Mouse (Mus musculus) midbrain, embryonic 12.5 days (tissue): ENCODE results near the gene Slc1a5. TPM values are rescaled to one million over a fixed set of nuclear protein-coding genes. Genes with fewer than 3 reads are reported as not detected.

Source experiments
- ATAC-seq: fragments of 200-750 bp; cut with Nextera tagmentation; 2 replicates; pipeline ENCODE4 v1.8.0; 2017; ENCODE audit warnings: low read depth, moderate TSS enrichment, moderate library complexity; ENCODE audit not compliant: low FRiP score
- H3K27ac ChIP-seq: fragments of 300-500 bp; sonication (generic); replicated peaks from 2 replicates; pipeline ENCODE4 v1.5.1; 2016; ENCODE audit warnings: mild to moderate bottlenecking
- H3K27me3 ChIP-seq: fragments of 300-500 bp; sonication (generic); 2 replicates; pipeline ENCODE4 v1.6.1; 2016; ENCODE audit warnings: mild to moderate bottlenecking
- H3K36me3 ChIP-seq: fragments of 300-500 bp; sonication (generic); 2 replicates; pipeline ENCODE4 v1.6.1; 2016
- H3K4me1 ChIP-seq: fragments of 300-500 bp; sonication (generic); 2 replicates; pipeline ENCODE4 v1.6.1; 2016
- H3K4me2 ChIP-seq: fragments of 300-500 bp; sonication (generic); replicated peaks from 2 replicates; pipeline ENCODE4 v1.6.1; 2016; ENCODE audit warnings: mild to moderate bottlenecking, moderate library complexity
- H3K4me3 ChIP-seq: fragments of 300-500 bp; sonication (generic); 2 replicates; pipeline ENCODE4 v1.5.1; 2016; ENCODE audit warnings: mild to moderate bottlenecking
- H3K9ac ChIP-seq: fragments of 300-500 bp; sonication (generic); replicated peaks from 2 replicates; pipeline ENCODE4 v1.6.1; 2016; ENCODE audit warnings: mild to moderate bottlenecking, moderate library complexity
- H3K9me3 ChIP-seq: fragments of 300-500 bp; sonication (generic); 2 replicates; pipeline ENCODE4 v1.6.1; 2016; ENCODE audit warnings: mild to moderate bottlenecking
- WGBS: fragments of 180-500 bp; shearing (Covaris S2); methylation state at CpG from one replicate; pipeline ENCODE4 v1.1.7; 2016; 5-methylcytosine and 5-hydroxymethylcytosine counted together
- polyA plus RNA-seq: library from polyadenylated mRNA; unstranded; fragments of >200 nt; fragmentation: Nextera tagmentation; extraction: Ambion mirVana; gene quantifications from 2 replicates; pipeline ENCODE4 v1.2.1, GENCODE M21; 2016

Slc1a5 gene
- polyA plus RNA-seq, 1 experiment from 2014 or later = 33.3 TPM

DNA sequence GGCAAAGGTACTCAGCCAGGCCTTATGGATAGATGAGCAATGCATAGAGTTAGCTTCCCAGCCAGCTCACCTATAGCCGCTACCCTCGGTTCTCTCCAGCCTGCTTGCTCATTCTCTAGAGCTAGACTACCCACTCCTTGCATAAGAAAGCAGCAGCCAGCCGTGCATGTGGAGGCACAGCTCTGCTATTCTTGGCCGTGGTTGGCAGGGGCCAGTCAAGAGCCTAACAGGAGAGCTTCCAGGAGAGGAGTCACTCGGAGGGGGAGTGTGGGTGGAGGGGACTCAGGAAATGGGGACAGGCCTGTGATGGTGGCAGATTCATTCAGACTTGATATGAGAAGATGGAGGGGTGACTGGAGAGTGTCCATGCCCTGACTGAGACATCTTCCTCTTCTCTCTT lies 42.6 kb downstream of the Slc1a5 start:
- peaks cover 35% of the 10 kb centered on the region for H3K4me1 ChIP-seq
- WGBS = 79% methylated on average over 5 of the region's 5 CpGs

DNA sequence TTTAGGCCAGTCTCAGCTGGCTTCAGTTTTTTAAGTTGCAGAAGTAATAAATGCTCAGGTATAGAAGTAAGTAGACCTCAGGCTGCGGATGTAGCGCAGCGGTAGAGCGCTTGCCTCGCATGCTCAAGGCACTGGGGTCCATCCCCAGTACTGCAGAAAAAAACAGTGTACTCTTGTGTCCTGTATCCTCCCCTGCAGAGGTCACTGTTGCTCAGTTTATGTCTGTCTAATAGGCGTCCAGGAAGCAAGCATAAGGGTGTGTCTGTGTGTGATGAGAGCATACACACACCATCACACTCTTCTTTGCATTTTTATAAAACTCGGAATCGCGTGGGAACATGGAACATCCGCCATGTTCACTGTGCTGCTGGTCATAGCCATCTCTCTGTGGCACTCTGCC lies 44.6 kb downstream of the Slc1a5 start:
- ATAC-seq = no peak
- Histone ChIP-seq H3K4me2 (no peak overlapping the region), H3K27ac (no peak overlapping the region), H3K36me3 (peaks cover 81% of the 10 kb centered on the region), H3K4me1 (peaks cover 16% of the 10 kb centered on the region), H3K9ac (no peak overlapping the region), H3K4me3 (no peak overlapping the region), H3K9me3 (no peaks in the 10 kb centered on the region), H3K27me3 (no peaks in the 10 kb centered on the region)
- WGBS = 87% methylated on average over 10 of the region's 10 CpGs

More for the DNA sequence above, 42.6 kb downstream of the Slc1a5 start:
- H3K36me3 ChIP-seq = peaks cover 60% of the 10 kb centered on the region
- no peak for ATAC-seq
- H3K27me3 ChIP-seq = no peaks in the 10 kb centered on the region
- no peak overlapping the region for H3K9ac ChIP-seq
- no peak overlapping the region for H3K4me2 ChIP-seq
- no peak overlapping the region for H3K27ac ChIP-seq
- H3K4me3 ChIP-seq = no peak overlapping the region
- H3K9me3 ChIP-seq = no peaks in the 10 kb centered on the region

DNA sequence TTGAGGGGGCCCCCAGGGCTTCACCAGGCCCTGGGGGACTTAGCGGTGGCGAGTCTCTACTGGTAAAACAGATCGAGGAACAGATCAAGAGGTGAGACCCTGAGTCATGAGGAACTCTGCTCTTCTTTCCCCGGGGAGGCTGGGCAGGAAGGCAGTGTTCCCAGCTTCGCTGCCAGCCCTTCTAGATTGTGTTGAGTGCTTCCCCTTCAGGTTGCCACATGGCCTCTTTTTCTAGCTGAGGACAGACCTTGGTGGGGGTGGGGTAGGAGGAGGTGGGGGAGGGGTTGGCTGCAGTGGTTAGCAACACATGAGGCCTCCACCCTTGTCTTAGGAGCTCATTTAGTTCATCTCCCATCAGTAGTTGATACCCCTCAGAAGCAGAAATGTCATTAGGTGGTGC lies 45.4 kb downstream of the Slc1a5 start:
- 86% methylated on average over 5 of the region's 5 CpGs for WGBS
- Histone ChIP-seq H3K27me3 (no peaks in the 10 kb centered on the region), H3K4me2 (no peak overlapping the region), H3K4me3 (no peak overlapping the region), H3K36me3 (peaks cover 89% of the 10 kb centered on the region), H3K27ac (no peak overlapping the region), H3K4me1 (peaks cover 9% of the 10 kb centered on the region; the same call in 1 of the 2 replicates), H3K9ac (no peak overlapping the region), H3K9me3 (no peaks in the 10 kb centered on the region)
- no peak for ATAC-seq

DNA sequence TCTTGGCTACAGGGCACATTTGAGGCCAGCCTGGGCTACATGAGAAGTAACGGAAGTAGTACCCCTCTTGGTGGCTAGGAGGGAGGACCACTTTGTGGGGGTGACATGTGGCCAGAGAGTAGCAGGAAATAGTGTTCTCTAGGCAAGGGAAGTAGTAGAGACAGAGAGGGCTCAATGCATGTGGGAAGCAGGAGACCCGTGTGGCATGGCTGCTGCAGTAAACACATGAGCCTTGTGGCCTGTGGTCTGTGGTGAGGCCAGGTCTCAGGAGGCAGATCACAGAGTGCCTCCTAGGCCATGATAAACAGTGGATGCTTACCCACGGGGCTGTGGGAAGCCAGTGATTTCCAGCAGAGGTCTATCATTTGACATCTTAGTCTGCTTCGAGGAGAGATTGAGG lies 46.1 kb downstream of the Slc1a5 start:
- Histone ChIP-seq H3K27ac (no peak overlapping the region), H3K27me3 (no peaks in the 10 kb centered on the region), H3K9ac (no peak overlapping the region), H3K4me1 (0 out of 2 replicates have a peak, but pooled peaks cover 4% of the 10 kb centered on the region), H3K36me3 (peaks cover 94% of the 10 kb centered on the region), H3K9me3 (no peaks in the 10 kb centered on the region), H3K4me3 (no peak overlapping the region), H3K4me2 (no peak overlapping the region)
- no peak for ATAC-seq
- 85% methylated on average over 4 of the region's 4 CpGs for WGBS

DNA sequence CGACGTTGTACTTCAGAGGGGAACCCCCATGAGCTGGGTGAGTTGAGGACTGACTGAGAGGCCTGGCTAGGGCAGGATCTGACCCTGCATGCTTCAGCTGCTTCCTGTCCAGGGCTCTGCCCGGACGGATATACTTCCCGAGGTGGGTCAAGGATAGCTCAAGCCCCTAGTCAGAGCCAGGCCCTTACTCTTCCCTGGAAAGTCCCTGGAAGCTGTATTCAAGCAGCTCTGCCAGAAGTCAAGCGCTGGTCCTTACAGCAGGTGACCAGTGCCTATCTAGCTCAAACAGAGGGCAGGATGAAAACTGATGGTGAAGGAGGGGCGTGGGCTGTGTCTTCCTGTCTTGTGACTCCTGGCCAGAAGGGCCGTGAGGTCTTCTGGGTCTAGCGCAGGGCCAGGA lies 49.3 kb downstream of the Slc1a5 start:
- H3K4me3 ChIP-seq = no peak overlapping the region
- no peak overlapping the region for H3K4me2 ChIP-seq
- no peak for ATAC-seq
- H3K27me3 ChIP-seq = no peaks in the 10 kb centered on the region
- H3K27ac ChIP-seq = no peak overlapping the region
- H3K36me3 ChIP-seq = peaks cover 98% of the 10 kb centered on the region
- no peaks in the 10 kb centered on the region for H3K4me1 ChIP-seq
- 89% methylated on average over 9 of the region's 9 CpGs for WGBS
- H3K9me3 ChIP-seq = no peaks in the 10 kb centered on the region
- no peak overlapping the region for H3K9ac ChIP-seq

DNA sequence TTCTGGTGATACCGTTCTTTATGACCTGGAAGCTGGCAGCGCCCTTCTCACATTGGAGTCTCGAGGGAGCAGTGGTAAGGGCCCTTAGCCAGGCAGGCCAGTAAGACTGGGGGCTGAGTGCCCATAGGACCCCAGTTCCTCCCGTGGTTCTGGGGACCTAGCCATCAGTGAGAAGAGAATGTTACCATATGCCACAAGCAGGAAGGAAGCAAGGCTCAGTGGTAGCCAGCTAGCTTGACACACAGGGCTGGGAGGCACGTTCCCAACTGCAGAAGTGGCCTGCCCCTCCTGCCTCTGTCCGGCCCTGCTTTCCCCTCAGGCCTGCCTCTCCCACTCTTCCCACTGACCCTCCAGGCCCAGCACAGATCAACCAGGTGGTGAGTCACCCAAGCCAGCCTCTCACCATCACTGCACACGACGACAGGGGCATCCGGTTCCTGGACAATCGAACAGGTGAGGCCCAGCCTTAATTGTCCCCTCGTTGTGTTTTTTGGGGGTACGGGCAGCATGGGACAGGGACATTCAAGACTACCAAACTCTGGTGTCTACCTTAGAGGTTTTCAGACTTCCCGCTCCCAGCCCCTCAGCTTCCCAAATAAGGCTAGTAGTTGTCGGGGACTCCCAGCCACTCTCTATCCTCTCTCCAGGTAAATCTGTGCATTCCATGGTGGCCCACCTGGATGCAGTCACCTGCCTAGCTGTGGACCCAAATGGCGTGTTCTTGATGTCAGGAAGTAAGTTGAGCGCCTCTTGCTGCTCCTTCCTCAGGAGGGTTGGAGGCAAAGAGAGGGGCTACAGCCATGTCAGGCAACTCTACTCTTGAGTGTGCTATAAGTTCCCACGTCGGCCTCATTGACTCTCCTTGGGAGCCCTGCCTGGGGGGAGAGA lies 57.0 kb downstream of the Slc1a5 start:
- Histone ChIP-seq H3K36me3 (peaks cover 75% of the 10 kb centered on the region), H3K9ac (no peak overlapping the region), H3K27me3 (no peaks in the 10 kb centered on the region), H3K9me3 (no peaks in the 10 kb centered on the region), H3K4me2 (no peak overlapping the region), H3K4me3 (no peak overlapping the region), H3K27ac (no peak overlapping the region), H3K4me1 (peaks cover 6% of the 10 kb centered on the region)
- 93% methylated on average over 18 of the region's 18 CpGs for WGBS
- ATAC-seq = no peak

DNA sequence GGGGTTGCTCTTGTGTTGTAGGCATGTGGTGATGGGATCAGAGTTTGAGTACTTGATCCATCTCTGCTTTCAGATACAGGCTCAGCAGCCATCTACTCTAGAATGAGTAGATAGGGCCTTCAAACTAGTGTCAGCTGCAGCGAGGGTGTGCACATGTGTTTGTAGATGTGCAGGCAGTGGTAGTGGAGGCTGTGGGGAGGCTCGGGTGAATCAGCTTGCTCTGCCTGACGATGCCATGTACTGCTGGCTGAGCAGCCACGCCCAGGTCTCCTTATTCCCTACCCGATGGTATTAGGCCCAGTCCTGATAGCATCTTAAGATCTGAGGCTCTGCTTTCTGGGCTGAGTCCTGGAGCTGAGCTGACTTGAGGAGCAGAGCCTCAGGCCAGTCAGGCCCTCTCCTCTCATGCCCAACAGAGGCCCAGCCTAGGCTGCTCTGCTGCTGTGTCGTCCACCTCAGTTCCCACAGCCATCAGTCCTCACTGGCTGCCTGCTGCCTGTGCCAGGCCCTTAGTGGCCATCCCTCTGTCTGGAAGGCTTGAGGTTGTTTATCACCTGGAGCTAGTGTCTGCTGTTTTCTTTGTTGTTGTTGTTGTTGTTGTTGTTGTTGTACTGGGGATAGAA lies 57.8 kb downstream of the Slc1a5 start:
- Histone ChIP-seq H3K4me2 (no peak overlapping the region), H3K9ac (no peak overlapping the region), H3K27ac (no peak overlapping the region), H3K4me1 (peaks cover 14% of the 10 kb centered on the region), H3K4me3 (no peak overlapping the region), H3K36me3 (peaks cover 68% of the 10 kb centered on the region), H3K9me3 (no peaks in the 10 kb centered on the region), H3K27me3 (no peaks in the 10 kb centered on the region)
- 85% methylated on average over 6 of the region's 6 CpGs for WGBS
- ATAC-seq = no peak

DNA sequence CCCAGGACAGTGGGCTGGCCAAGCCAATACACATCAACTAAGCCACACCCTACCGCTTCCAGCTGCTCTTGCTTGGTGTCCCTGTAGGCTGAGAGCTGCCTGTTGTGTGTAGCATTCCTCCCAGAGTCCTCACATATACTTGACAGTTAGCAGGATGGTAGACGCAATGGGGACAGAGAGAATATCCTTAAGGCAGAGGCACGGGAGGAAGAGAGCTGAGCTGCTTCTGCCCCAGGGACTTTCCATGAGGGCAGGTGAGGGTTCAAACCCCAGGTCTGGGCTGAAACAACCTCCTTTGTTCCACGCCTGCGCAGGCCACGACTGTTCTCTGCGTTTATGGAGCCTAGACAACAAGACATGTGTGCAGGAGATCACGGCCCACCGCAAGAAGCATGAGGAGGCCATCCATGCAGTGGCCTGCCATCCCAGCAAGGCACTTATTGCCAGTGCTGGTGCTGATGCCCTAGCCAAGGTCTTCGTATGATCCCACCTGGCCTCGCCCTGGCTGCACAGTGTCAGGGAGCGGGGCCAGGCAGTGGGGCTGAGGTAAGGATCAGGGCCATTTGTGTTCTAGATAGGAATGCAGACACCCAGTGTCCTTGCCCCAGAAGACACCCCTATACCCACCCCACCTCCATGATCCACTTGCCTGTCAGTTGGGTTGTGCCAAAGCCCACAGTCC lies 58.4 kb downstream of the Slc1a5 start:
- peaks cover 19% of the 10 kb centered on the region for H3K4me1 ChIP-seq
- H3K27ac ChIP-seq = no peak overlapping the region
- ATAC-seq = no peak
- H3K4me2 ChIP-seq = no peak overlapping the region
- no peak overlapping the region for H3K4me3 ChIP-seq
- 92% methylated on average over 12 of the region's 12 CpGs for WGBS
- H3K27me3 ChIP-seq = peaks cover 3% of the 10 kb centered on the region; the same call in 1 of the 2 replicates
- H3K9me3 ChIP-seq = no peaks in the 10 kb centered on the region
- peaks cover 61% of the 10 kb centered on the region for H3K36me3 ChIP-seq
- H3K9ac ChIP-seq = no peak overlapping the region

DNA sequence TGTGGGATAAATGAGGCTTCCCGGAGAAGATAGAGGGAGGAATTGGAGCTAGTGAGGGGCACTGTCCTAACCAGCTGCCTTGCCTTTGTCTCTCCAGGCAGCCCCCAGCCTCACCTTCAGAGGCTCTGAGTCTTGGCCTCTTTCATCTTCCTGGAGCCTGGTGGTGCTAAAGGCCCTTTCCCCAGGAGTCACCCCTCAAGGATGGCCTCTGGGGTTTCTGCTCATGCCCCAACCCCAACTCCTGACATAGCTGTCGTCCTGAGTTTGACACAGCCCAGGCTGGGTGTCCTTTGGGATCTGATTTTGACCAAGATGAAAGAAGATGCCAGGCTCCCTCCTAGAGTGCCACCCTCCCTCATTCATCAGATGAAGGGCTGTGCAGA lies 59.0 kb downstream of the Slc1a5 start:
- no peak overlapping the region for H3K9ac ChIP-seq
- H3K27me3 ChIP-seq = peaks cover 3% of the 10 kb centered on the region; the same call in 1 of the 2 replicates
- no peak overlapping the region for H3K4me2 ChIP-seq
- H3K27ac ChIP-seq = no peak overlapping the region
- peaks cover 25% of the 10 kb centered on the region for H3K4me1 ChIP-seq
- WGBS = 83% methylated on average over 2 of the region's 2 CpGs
- H3K4me3 ChIP-seq = no peak overlapping the region
- ATAC-seq = no peak
- H3K9me3 ChIP-seq = no peaks in the 10 kb centered on the region
- peaks cover 56% of the 10 kb centered on the region for H3K36me3 ChIP-seq

DNA sequence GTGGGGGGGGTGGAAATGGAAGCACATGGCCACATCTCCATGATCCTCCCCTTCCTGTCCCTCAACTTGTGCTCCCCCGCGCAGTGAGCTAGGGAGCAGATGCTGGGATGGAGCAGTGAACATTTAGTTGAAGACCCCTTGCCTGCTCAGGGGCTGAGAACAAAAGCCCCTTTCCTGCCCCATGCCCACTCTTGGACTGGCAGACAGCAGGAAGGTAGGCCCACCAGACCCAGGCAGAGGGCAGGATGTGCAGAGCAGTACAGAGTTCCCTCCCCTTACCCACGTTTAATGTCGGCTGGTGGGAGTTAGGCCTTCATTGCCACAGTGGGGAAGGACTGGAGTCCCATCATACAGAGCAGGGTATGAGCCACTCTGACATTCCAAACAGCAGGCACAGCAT lies 59.9 kb downstream of the Slc1a5 start:
- 75% methylated on average over 4 of the region's 4 CpGs for WGBS
- peak overlapping the region; percentile 25; the same call in 1 of the 2 replicates for H3K27ac ChIP-seq

DNA sequence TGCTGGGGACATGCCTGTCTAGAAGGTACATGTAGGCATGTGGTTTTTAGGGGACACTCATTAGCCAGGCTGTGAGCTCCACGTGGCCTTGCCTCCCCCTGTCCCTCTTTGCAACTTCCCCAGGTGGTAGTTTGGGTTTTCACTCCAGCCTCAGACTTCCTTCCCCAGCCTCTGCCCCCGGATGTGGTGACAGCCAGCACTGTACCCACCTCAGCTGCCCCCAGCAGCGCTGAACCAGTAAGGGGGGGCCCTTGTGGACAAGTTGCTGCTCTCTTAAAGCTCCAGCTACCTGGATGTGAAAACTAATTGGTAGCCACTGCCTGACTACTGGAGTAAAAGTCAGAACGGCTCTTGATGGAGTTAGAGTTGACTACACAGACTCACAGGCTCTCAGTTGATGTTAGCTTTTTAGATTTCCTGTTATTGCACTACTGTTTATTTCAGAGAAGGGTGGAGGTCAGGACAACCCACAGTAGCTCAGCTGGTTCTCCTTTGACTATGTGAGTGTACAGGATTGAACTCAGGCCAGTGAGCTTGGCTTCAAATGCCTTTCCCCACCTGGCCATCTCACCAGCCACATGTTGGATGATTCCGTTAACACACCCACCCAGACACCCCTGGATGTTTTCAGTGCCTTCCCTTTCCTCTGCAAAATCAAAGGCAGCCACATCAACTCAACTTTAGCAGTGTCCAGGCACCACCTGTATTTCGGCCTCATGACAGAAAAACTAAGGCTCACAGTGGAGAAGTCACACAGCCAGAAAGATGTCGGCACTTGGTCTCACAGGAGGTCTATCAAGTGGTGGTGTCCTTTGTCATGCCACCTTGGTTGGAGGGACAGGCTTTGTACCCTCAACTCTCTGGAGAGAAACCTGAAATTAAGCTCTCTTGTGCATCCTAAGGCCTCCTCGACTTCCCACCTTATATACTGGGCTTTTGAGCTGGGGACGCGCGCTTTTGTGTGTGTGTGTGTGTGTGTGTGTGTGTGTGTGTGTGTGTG lies 60.7 kb downstream of the Slc1a5 start:
- Histone ChIP-seq H3K4me3 (peak overlapping the region; percentile 52), H3K27ac (peak overlapping the region; percentile 67), H3K4me1 (peaks cover 30% of the 10 kb centered on the region), H3K27me3 (peaks cover 3% of the 10 kb centered on the region; the same call in 1 of the 2 replicates), H3K9ac (peak overlapping the region; percentile 87), H3K36me3 (peaks cover 51% of the 10 kb centered on the region), H3K9me3 (no peaks in the 10 kb centered on the region), H3K4me2 (peak overlapping the region; percentile 97)
- WGBS = 49% methylated on average over 11 of the region's 11 CpGs
- no peak for ATAC-seq

More for the DNA sequence above, 59.9 kb downstream of the Slc1a5 start:
- Histone ChIP-seq H3K4me1 (peaks cover 30% of the 10 kb centered on the region), H3K9me3 (no peaks in the 10 kb centered on the region), H3K36me3 (peaks cover 57% of the 10 kb centered on the region), H3K4me2 (no peak overlapping the region), H3K4me3 (no peak overlapping the region), H3K27me3 (peaks cover 3% of the 10 kb centered on the region; the same call in 1 of the 2 replicates), H3K9ac (no peak overlapping the region)
- no peak for ATAC-seq
